Mouse (Mus musculus): ENCODE data around the gene Tmem119.
"Not testable (repeated sequence)": the region's sequence is repeated elsewhere in the genome, so short reads cannot be mapped to it uniquely, and the experiment has no call there.

The Tmem119 gene

GRCm38 (mm10) chr5:113790453-113791196 lies 9.7 kb downstream of the Tmem119 start:
- in situ Hi-C loops (cut with MboI, MseI) = no loop called here

GRCm38 (mm10) chr5:113789075-113789788 lies 11.1 kb downstream of the Tmem119 start:
- in situ Hi-C loops (cut with MboI, MseI) = no loop called here

- in situ Hi-C loops (cut with MboI, MseI) = no loop called here
These were observed 11.7 kb downstream of the Tmem119 start for GRCm38 (mm10) chr5:113788645-113789044.

- in situ Hi-C loops (cut with MboI, MseI) = no loop called here
These were observed 13.3 kb downstream of the Tmem119 start for GRCm38 (mm10) chr5:113786985-113787384.

- in situ Hi-C loops (cut with MboI, MseI) = not testable (repeated sequence)
These were observed 16.2 kb downstream of the Tmem119 start for GRCm38 (mm10) chr5:113784104-113784503.

- in situ Hi-C loops (cut with MboI, MseI) = no loop called here
These were observed 16.7 kb downstream of the Tmem119 start for GRCm38 (mm10) chr5:113783581-113784001.

- in situ Hi-C loops (cut with MboI, MseI) = no loop called here
These were observed 17.7 kb downstream of the Tmem119 start for GRCm38 (mm10) chr5:113782624-113783023.

GRCm38 (mm10) chr5:113781875-113782274 lies 18.4 kb downstream of the Tmem119 start:
- in situ Hi-C loops (cut with MboI, MseI) = no loop called here

- in situ Hi-C loops (cut with MboI, MseI) = no loop called here
These were observed 19.1 kb downstream of the Tmem119 start for GRCm38 (mm10) chr5:113781254-113781653.

- in situ Hi-C loops (cut with MboI, MseI) = no loop called here
These were observed 19.6 kb downstream of the Tmem119 start for GRCm38 (mm10) chr5:113780763-113781162.

GRCm38 (mm10) chr5:113780082-113780752 lies 20.1 kb downstream of the Tmem119 start:
- in situ Hi-C loops (cut with MboI, MseI) = no loop called here

- in situ Hi-C loops (cut with MboI, MseI) = no loop called here
These were observed 20.7 kb downstream of the Tmem119 start for GRCm38 (mm10) chr5:113779569-113779968.

- in situ Hi-C loops (cut with MboI, MseI) = not testable (repeated sequence)
These were observed 22.6 kb downstream of the Tmem119 start for GRCm38 (mm10) chr5:113777728-113778127.

- in situ Hi-C loops (cut with MboI, MseI) = no loop called here
These were observed 23.5 kb downstream of the Tmem119 start for GRCm38 (mm10) chr5:113776896-113777226.

- in situ Hi-C loops (cut with MboI, MseI) = no loop called here
These were observed 24.0 kb downstream of the Tmem119 start for GRCm38 (mm10) chr5:113776128-113776895.

- in situ Hi-C loops (cut with MboI, MseI) = no loop called here
These were observed 24.7 kb downstream of the Tmem119 start for GRCm38 (mm10) chr5:113775585-113775984.

- in situ Hi-C loops (cut with MboI, MseI) = loop anchor here (5.0 kb wide), 2 partner anchors 36 to 39 kb away; partner anchors contain the start of gene Ficd
These were observed 26.7 kb downstream of the Tmem119 start for GRCm38 (mm10) chr5:113773664-113774063.

- in situ Hi-C loops (cut with MboI, MseI) = loop anchor here (5.0 kb wide), 2 partner anchors 36 to 39 kb away; partner anchors contain the start of gene Ficd
These were observed 27.3 kb downstream of the Tmem119 start for GRCm38 (mm10) chr5:113772905-113773519.

GRCm38 (mm10) chr5:113772450-113772895 lies 27.8 kb downstream of the Tmem119 start, which contains the start of the genes Sart3 and Iscu:
Sart3 (minus strand) TSS chr5:113772510.
Iscu (plus strand) TSS chr5:113772748.
- in situ Hi-C loops (cut with MboI, MseI) = loop anchor here (5.0 kb wide), 2 partner anchors 35 to 40 kb away; partner anchors contain the start of gene Ficd

All from T-helper 1 cell (primary cell).